Mouse (Mus musculus) cerebellum, postnatal 10 days (tissue): ENCODE data around the gene Lrrc29.
A peak's percentile ranks its signal among the peaks of the same experiment; 100 is the strongest.

ENCODE experiments used
- DNase-seq, 2 experiments: peaks; one replicate each; pipeline ENCODE4 v3.0.0; 2021; ENCODE audit warnings: mixed read lengths in 2 of 2

The Lrrc29 gene

DNA sequence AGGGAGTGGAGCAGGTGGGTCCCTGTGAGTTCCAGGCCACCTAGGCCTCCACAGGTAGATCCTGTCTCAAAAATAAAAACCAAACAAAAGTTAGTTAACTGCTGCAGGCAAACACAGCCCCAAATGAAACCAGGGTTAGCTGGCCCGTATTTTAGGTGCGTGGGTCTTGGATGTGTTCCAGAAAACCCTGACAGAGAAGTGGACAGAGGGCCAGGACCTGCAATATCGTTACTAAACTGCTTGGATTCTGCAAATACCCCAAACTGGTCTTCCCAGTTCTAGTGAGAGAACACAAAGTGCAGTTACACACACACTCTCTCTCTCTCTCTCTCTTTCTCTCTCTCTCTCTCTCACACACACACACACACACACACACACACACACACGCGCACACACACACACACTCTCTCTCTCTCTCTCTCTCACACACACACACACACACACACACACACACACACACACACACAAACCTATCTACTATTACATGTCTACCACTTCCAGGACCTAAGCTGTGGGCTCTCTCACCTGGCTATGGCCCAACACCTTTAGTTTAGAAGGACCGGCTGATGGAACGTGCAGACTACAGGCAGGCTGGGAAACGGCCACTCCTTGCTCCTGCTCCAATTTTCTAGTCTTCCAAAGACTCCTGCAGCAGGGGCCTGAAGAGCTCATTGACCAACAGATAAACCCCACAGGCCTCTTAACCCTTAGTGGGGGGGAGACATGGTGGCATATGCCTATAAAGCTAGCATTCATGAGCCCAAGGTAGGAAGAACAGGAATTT is 17.9 kb upstream of the Lrrc29 start:
- no peak for DNase-seq

GRCm38 (mm10) chr8:105342768-105343167 is 16.7 kb upstream of the Lrrc29 start:
- no peak for DNase-seq

GRCm38 (mm10) chr8:105341399-105341798 is 15.3 kb upstream of the Lrrc29 start:
- peak in 1 of 2 experiments; percentile 47 for DNase-seq

DNA sequence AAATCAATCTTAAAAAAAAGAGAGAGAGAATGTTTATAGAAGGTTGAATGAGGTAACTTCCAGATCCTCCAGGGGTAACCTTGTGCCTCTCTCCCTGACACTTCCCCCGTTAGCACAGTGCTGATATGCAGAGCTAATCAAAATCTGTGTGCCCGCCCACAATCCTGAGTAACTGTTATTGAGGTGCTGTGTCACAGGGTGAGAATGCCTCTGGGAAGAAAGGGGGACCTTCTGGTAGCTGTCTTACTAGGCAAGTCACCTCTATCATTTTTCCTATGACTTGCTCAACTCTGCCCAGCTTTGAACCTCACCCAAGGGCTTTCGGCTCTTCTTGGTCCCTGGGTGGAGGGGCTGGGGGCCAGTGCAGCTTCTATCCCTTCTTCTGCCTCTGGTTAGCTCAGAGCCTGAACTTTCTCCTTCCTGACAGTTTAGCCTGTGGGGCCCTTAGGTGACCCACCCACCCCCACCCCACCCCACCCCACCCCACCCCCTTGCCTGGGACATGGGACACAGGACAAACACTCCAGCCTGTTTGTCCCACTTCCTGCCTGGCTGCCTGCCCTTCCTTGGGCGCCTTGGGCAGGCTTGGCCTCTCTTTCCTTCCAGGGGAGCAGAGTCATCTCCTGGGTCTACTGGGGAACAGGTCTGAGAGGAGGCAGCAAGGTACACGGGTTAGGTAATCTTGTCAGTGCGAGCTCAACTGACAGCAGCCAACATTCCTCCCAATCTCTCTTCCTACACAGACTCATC is 14.0 kb upstream of the Lrrc29 start:
- no peak for DNase-seq

DNA sequence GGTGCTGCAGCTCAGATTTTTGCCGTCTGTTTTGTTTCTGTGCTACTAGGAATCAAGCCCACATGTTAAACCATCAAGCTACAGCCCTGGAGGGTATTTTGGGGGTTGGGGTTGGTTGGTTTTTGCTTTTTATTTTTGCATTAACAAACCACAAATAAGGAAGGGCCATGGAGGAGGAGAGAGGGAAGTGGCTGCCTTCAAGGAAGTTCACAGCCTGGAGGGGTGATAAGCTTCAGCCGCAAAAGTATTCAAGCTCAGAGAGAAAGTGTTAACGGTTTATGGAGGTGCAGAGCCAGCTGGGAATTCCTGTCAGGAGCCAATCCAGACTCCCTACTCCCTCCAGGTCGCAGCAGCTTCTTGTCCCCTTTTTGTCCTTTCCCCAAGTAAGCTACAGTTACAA is 12.9 kb upstream of the Lrrc29 start:
- DNase-seq = no peak

DNA sequence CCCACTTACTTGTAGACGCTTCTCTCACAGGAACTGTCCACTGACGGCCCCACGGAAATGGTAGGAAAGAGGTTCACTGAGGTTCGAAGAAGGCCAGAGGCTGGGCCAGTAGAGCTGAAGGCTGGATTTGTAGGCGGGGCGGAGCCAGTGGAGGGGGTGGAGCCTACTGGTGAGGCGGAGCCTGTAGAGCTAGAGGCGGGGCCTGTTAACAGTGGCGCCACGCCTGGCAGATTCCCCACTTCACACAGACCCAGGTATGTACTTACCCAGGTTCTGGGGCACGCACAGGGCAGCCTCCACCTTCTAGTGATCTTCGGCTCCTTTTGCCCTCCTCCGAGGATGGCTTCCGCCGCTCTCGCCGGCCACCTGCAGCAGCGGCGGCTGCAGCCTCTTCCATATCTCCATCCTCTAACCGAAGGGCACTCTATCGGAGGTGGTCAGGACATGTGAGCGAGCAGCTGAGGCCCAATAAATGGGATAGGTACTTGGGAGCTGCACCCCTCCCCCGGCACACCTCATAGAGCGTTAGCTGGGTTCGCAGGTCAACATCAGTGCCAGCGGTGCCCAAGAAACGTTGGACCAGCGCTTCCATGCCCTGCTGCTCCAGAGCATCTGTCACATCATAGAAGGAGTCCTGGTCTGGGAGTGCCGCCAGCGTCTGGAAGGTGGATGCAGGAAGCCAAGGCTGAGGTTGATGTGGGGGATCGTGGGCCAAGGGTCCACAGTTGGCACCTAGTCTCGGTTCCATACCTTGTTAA is 10.5 kb upstream of the Lrrc29 start:
- DNase-seq = no peak

DNA sequence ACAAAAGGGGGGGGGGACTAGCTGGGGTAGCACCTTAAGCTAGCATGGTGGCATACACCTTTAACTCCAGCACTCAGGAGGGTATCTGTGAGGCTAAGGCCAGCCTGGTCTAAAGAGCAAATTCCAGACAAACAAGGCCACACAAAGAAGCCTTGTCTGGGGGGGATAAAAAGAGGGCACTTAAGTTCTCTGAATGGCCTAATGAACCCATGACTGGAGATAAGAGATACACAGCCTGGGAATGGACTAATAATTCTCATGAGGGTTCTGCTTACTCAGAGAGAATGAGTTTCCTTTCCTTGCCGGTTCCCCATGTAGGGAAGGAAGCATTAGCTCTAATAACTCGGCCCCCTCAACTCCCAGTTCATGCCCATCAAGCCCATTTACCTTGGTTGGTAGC is 6.4 kb upstream of the Lrrc29 start:
- DNase-seq = no peak

- DNase-seq = no peak
Observed at GRCm38 (mm10) chr8:105331931-105332330, 5.9 kb upstream of the Lrrc29 start.

- DNase-seq = no peak
Observed at GRCm38 (mm10) chr8:105331469-105331868, 5.4 kb upstream of the Lrrc29 start.

DNA sequence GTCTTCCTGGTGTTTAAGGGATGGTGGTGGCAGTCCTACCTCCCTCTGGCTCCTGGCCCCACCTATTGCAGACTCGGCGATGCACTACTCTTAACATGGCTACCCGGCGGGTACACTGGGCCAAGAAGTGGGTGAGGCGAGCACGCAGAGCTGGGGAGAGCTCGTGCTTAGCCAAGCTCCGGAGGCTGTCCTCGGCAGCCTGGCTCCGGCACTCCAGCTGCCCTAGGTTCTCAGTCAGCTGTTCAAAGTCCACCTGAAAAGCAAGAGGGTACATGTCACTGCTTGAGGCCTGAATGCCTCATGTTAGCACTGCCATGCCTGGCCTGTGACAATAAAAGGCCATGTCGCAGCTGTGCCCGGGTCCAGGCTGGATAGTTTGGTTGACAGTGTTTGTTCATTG is 4.2 kb upstream of the Lrrc29 start:
- no peak for DNase-seq

DNA sequence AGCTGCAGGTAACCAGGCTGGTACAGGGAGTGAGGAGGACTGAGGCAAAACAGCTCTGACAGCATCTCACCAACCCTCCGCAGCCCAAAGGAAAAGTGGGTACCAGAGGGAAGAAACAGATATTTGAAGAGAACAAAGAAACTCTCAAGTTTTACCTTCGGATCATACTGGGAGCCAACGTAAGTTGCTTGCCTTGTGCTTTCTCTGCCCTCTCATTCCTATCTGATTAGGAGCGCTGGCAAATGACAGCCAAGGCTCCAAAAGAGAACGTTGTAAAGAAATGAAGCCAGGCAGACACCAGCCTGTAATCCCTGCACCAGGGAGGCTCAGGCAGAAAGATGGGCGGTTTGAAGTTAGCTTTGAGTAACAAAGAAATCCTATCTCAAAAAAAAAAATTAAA is 890 bp upstream of the Lrrc29 start:
- no peak for DNase-seq

GRCm38 (mm10) chr8:105325641-105326093 is 411 bp downstream of the Lrrc29 start:
- peak; percentile 73 to 74 for DNase-seq

DNA sequence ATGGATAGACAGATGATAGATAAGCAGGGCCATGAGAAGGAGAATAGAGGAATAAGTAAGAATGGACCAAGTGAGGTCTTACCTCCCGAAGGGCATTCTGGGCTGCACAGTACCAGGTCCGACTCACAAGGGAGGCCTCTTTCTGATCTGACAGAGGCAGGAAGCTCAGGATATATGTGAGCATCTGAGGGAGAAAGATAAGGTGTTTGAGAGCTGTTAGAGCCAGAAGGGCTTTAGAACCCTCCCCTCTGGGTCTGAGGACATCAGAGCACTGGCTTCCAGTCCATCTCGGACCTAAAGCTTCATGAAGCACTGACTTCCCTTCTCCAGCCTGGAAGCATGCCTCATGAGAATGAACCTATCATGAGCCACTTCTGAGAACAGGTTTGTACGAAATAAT is 2.9 kb downstream of the Lrrc29 start:
- DNase-seq = no peak

DNA sequence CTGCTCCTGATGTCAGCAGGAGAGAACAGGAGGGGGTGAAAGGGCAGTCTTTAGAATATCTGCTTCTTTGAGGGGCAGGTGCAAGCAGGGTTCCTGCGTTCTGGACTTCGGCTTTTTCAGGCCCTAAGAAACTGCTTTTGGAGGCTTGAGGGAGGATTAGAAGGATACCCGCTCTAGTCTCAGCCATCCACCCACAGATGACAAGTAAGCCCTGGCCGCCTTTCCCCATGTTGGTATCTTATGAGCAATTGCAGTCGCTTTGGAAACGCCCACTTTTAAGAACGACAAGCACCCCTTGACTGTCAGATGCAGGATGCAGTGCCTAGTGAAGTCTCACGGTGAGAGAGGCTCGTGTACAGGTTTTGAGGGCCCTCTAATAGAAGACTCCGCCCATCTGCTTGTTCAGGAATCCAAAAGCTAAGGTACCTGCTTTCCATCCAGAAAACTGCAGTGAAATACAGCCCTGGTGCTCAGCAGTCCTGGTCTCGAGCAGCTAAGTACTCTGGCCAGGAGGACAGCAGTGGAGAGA is 7.4 kb downstream of the Lrrc29 start:
- no peak for DNase-seq

GRCm38 (mm10) chr8:105317941-105318340 is 8.1 kb downstream of the Lrrc29 start:
- DNase-seq = peak; percentile 47 to 53

GRCm38 (mm10) chr8:105315073-105315769 is 10.9 kb downstream of the Lrrc29 start:
- DNase-seq = peak in 1 of 2 experiments; percentile 57

DNA sequence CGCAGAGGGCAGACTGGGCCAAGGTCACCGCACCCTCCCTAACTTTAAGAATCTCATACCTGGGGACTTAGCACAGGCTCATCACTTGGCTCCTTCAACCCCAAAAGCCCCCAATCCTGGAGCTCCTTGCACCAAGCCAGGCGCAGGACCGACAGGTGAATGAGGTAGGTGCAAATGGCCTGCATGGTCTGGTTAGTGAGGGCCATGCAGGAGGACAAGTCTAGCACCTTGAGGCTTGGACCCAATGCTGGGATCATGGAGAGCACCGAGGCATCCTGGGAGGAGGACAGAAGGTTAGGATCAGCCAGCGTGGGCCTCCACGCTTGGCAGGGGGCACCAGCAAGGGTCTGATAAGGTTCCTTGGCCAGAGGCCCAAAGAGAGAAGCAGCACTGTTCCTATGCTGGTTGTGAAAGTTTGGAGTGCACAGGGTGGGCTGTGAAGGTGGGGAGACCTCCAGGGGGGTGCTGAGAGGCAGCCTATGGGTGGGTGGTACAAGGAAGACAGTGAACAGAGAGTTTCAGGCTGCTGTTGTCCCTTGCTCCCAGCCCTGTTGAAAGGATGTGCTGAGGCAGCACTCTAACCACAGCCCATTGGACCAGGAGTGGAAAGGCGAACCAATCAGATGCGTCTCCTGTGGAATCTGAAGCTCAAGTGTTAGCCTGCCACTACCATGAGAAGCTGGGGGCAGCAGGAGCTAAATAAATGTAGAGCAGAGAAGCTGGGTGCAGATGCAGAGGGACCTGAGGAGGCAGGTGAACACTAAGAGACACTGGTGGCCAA is 12.3 kb downstream of the Lrrc29 start:
- no peak for DNase-seq

DNA sequence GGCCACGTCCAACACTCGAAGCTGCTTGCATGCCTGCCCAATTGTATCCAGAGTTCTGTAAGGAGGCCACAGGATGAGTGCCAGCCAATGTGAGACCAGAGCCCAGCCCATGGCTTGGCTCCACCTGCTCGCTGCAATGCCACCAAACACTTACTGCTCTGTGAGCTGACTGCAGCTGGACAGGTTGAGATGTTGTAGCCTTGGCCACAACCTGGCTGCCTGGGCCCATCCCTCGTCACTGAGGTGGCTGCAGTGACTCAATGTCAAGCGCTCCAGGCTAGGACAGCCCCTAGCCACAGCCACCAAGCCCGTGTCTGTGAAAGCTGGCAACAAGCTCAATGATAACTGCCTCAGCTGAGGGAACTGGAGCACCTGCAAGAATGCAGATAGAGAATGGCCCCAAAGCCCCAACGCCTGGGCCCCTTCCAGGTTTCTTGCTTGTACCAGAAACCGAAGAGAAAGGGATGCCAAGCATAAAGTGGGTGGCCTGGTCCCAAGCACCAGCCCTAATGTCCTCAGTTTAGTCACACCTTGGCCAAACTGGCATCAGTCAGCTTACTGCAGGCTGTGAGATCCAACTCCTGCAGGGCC is 13.1 kb downstream of the Lrrc29 start:
- no peak for DNase-seq

GRCm38 (mm10) chr8:105311718-105312117 is 14.4 kb downstream of the Lrrc29 start:
- no peak for DNase-seq

DNA sequence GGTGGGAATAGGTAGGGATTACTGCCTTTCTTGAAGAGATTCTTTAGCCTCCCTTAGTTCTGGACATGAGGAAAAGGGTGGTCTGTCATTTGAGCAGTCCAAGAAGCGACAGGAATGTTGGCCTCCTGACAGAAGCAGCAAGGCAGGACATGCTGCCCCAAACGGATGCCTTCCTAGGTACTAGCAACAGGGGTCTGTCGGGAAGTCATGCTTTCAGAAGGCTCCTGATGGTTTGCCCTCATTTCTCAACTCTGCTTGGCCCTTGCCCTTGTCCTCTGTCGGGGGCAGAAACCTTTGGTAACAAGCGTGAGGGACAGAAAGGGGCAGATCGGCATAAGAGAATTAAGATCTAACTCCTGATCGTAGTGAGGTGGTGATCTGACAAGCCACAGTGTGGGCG is 16.0 kb downstream of the Lrrc29 start:
- peak in 1 of 2 experiments; percentile 54 for DNase-seq

GRCm38 (mm10) chr8:105309142-105309847 is 16.8 kb downstream of the Lrrc29 start:
- peak; percentile 90 to 93 for DNase-seq
